Comparison of ENCODE assay signal across 28 mouse cellular contexts in genomic region chr8:26469705-26470104, GRCm38 (mm10).
DNase-seq lines count a peak whose midpoint lies in the region; ATAC-seq lines count a peak whose summit lies in the region.
"Had no signal": no experiment of that assay in that cellular context is flagged by ENCODE, and none has a peak within 500 bp of the region (broad histone marks: within the 10 kb centered on the region; RNA-seq: fewer than 3 reads in every experiment).

No protein-coding gene starts in this region.

- no peaks in the 10 kb centered on the region for H3K9me3 ChIP-seq in hindbrain, embryonic 12.5 days (replicated peaks)
- no peaks in the 10 kb centered on the region for H3K9me3 ChIP-seq in hindbrain, embryonic 16.5 days (ENCODE audit: control insufficient read depth, low read length)
- H3K9me3 ChIP-seq in neural tube, embryonic 12.5 days, result no peaks in the 10 kb centered on the region
- no peaks in the 10 kb centered on the region for H3K9me3 ChIP-seq in midbrain, embryonic 14.5 days (ENCODE audit: control insufficient read depth, low read length)
- H3K9me3 ChIP-seq: embryonic facial prominence, embryonic 13.5 days; forebrain, embryonic 10.5 days; G1E; lung, embryonic 15.5 days; midbrain, embryonic 12.5 days had no signal

- H3K9ac ChIP-seq in hindbrain, embryonic 12.5 days, result no peak overlapping the region; the same call in 1 of the 2 replicates
- no peak overlapping the region for H3K9ac ChIP-seq in hindbrain, embryonic 16.5 days (ENCODE audit: low read depth, low read length)
- H3K9ac ChIP-seq in neural tube, embryonic 12.5 days, result no peak overlapping the region
- no peak overlapping the region for H3K9ac ChIP-seq in midbrain, embryonic 14.5 days (replicated peaks; ENCODE audit: low read length)
- H3K9ac ChIP-seq: embryonic facial prominence, embryonic 13.5 days; forebrain, postnatal 0 days; liver, embryonic 14.5 days; lung, embryonic 15.5 days; midbrain, embryonic 12.5 days had no signal

- DNase-seq in embryo, embryonic 10.5 days (ENCODE audit: low spot score), result peak; percentile 22
- DNase-seq in embryo, embryonic 11 days, result no peak
- no peak for DNase-seq in neural tube, embryonic 10.5 days (ENCODE audit: extremely low spot score, low spot score)
- peak; percentile 46 for DNase-seq in midbrain, embryonic 14.5 days
- no peak for DNase-seq in layer of hippocampus, postnatal 36 days
- DNase-seq: adrenal gland, postnatal 14 days; cerebellum, adult 11-12 months; cerebellum, adult 9-11 months; forebrain, postnatal 0 days; heart, postnatal 14 days; kidney, adult 9 months; kidney, postnatal 10 days; layer of hippocampus, adult 9-11 months; liver; right cerebral cortex, postnatal 4 days; thymus, adult 2 months; thymus, postnatal 36 days had no signal

- ATAC-seq in hindbrain, embryonic 12.5 days (ENCODE audit: low FRiP score), result peak; percentile 42
- ATAC-seq in hindbrain, embryonic 16.5 days, result no peak
- peak; percentile 48; the same call in 1 of the 2 replicates for ATAC-seq in neural tube, embryonic 12.5 days (ENCODE audit: low FRiP score, low read depth)
- no peak for ATAC-seq in midbrain, embryonic 14.5 days (ENCODE audit: low FRiP score, low TSS enrichment)
- ATAC-seq: forebrain, postnatal 0 days; intestine, postnatal 0 days had no signal

- 35% methylated on average over 6 of the region's 6 CpGs for WGBS in hindbrain, embryonic 12.5 days
- WGBS in hindbrain, embryonic 16.5 days, result 38% methylated on average over 6 of the region's 6 CpGs
- 51% methylated on average over 6 of the region's 6 CpGs for WGBS in neural tube, embryonic 12.5 days
- 33% methylated on average over 6 of the region's 6 CpGs for WGBS in midbrain, embryonic 14.5 days

- H3K4me3 ChIP-seq in hindbrain, embryonic 12.5 days, result no peak overlapping the region
- no peak overlapping the region for H3K4me3 ChIP-seq in hindbrain, embryonic 16.5 days (ENCODE audit: low read length)
- H3K4me3 ChIP-seq in neural tube, embryonic 12.5 days, result no peak overlapping the region
- H3K4me3 ChIP-seq in midbrain, embryonic 14.5 days (replicated peaks; ENCODE audit: low read depth, low read length), result no peak overlapping the region
- H3K4me3 ChIP-seq: embryonic facial prominence, embryonic 13.5 days; forebrain, embryonic 10.5 days; lung, embryonic 15.5 days; midbrain, embryonic 12.5 days; myocyte had no signal

- no peaks in the 10 kb centered on the region for H3K36me3 ChIP-seq in hindbrain, embryonic 12.5 days
- H3K36me3 ChIP-seq in hindbrain, embryonic 16.5 days (ENCODE audit: control insufficient read depth, insufficient read depth, low read length), result no peaks in the 10 kb centered on the region
- H3K36me3 ChIP-seq in neural tube, embryonic 12.5 days, result no peaks in the 10 kb centered on the region
- H3K36me3 ChIP-seq in midbrain, embryonic 14.5 days (ENCODE audit: control insufficient read depth, insufficient read depth, low read length), result no peaks in the 10 kb centered on the region
- H3K36me3 ChIP-seq: embryonic facial prominence, embryonic 13.5 days; forebrain, embryonic 10.5 days; G1E; lung, embryonic 15.5 days; midbrain, embryonic 12.5 days had no signal

- peaks cover 29% of the 10 kb centered on the region for H3K4me1 ChIP-seq in hindbrain, embryonic 12.5 days
- peaks cover 5% of the 10 kb centered on the region for H3K4me1 ChIP-seq in hindbrain, embryonic 16.5 days (ENCODE audit: control insufficient read depth, insufficient read depth, low read depth, low read length)
- peaks cover 21% of the 10 kb centered on the region for H3K4me1 ChIP-seq in neural tube, embryonic 12.5 days
- H3K4me1 ChIP-seq in midbrain, embryonic 14.5 days (ENCODE audit: control insufficient read depth, insufficient read depth, low read length), result peaks cover 14% of the 10 kb centered on the region
- H3K4me1 ChIP-seq: embryonic facial prominence, embryonic 13.5 days had no signal

- no peak overlapping the region for H3K4me2 ChIP-seq in hindbrain, embryonic 12.5 days (replicated peaks)
- no peak overlapping the region for H3K4me2 ChIP-seq in hindbrain, embryonic 16.5 days (ENCODE audit: low read length)
- H3K4me2 ChIP-seq in neural tube, embryonic 12.5 days (replicated peaks), result no peak overlapping the region
- H3K4me2 ChIP-seq in midbrain, embryonic 14.5 days (ENCODE audit: low read length), result no peak overlapping the region
- H3K4me2 ChIP-seq: embryonic facial prominence, embryonic 13.5 days; lung, embryonic 15.5 days; midbrain, embryonic 12.5 days had no signal

- H3K27me3 ChIP-seq in hindbrain, embryonic 12.5 days, result no peaks in the 10 kb centered on the region; the same call in 1 of the 2 replicates
- no peaks in the 10 kb centered on the region for H3K27me3 ChIP-seq in hindbrain, embryonic 16.5 days (replicated peaks; ENCODE audit: control insufficient read depth, insufficient read depth, low read length)
- H3K27me3 ChIP-seq in neural tube, embryonic 12.5 days (replicated peaks), result no peaks in the 10 kb centered on the region
- no peaks in the 10 kb centered on the region for H3K27me3 ChIP-seq in midbrain, embryonic 14.5 days (ENCODE audit: control insufficient read depth, insufficient read depth, low read length)
- H3K27me3 ChIP-seq: lung, embryonic 15.5 days had no signal

- H3K27ac ChIP-seq in hindbrain, embryonic 12.5 days, result peak overlapping the region; percentile 25; the same call in 1 of the 2 replicates
- H3K27ac ChIP-seq in hindbrain, embryonic 16.5 days (ENCODE audit: low read depth, low read length), result no peak overlapping the region
- no peak overlapping the region for H3K27ac ChIP-seq in neural tube, embryonic 12.5 days
- 0 out of 2 replicates have a peak overlapping the region, but pooled peaks have one; percentile 49 for H3K27ac ChIP-seq in midbrain, embryonic 14.5 days (replicated peaks; ENCODE audit: low read depth, low read length)
- H3K27ac ChIP-seq: embryonic facial prominence, embryonic 13.5 days; forebrain, embryonic 10.5 days; liver, embryonic 14.5 days; lung, embryonic 15.5 days; midbrain, embryonic 12.5 days had no signal

Comparison
In these comparisons a context has a peak if more than half of its experiments do, and no peak if none do; other contexts are left out.
1. DNase-seq: peak in embryo, embryonic 10.5 days (single experiment) and midbrain, embryonic 14.5 days (single experiment); none in embryo, embryonic 11 days (single experiment), neural tube, embryonic 10.5 days (single experiment) and layer of hippocampus, postnatal 36 days (0 of 2).
2. ATAC-seq: peak in hindbrain, embryonic 12.5 days (single experiment) and neural tube, embryonic 12.5 days (single experiment); none in hindbrain, embryonic 16.5 days (single experiment) and midbrain, embryonic 14.5 days (single experiment).
3. H3K27ac ChIP-seq: peak in hindbrain, embryonic 12.5 days (single experiment) and midbrain, embryonic 14.5 days (single experiment); none in hindbrain, embryonic 16.5 days (single experiment) and neural tube, embryonic 12.5 days (single experiment).